Mouse (Mus musculus) adrenal gland, postnatal 36 days (tissue): ENCODE measurements around the gene Slc25a34. TPM values are rescaled to one million over a fixed set of nuclear protein-coding genes. Genes with fewer than 3 reads are reported as not detected.
A peak's percentile ranks its signal among the peaks of the same experiment; 100 is the strongest.

ENCODE experiments used
- DNase-seq, 2 experiments: peaks; one replicate each; pipeline ENCODE4 v3.0.0; 2021; ENCODE audit warnings: mixed read lengths in 1 of 2
- total RNA-seq, 2 experiments: library from RNA; stranded (reverse); gene quantifications; 2 replicates each; pipeline ENCODE4 v1.2.3; 2021

Slc25a34 gene
- total RNA-seq, 2 experiments from 2014 or later: 3.0 to 7.0 TPM

GRCm38 (mm10) chr4:141617863-141618564, 5.6 kb downstream of the Slc25a34 start:
- DNase-seq: peak in 1 of 2 experiments; percentile 61

- peak; percentile 78 to 87 for DNase-seq
Measured at GRCm38 (mm10) chr4:141617299-141617698, 6.3 kb downstream of the Slc25a34 start.

GRCm38 (mm10) chr4:141616811-141617210, 6.8 kb downstream of the Slc25a34 start:
- DNase-seq: no peak

DNA sequence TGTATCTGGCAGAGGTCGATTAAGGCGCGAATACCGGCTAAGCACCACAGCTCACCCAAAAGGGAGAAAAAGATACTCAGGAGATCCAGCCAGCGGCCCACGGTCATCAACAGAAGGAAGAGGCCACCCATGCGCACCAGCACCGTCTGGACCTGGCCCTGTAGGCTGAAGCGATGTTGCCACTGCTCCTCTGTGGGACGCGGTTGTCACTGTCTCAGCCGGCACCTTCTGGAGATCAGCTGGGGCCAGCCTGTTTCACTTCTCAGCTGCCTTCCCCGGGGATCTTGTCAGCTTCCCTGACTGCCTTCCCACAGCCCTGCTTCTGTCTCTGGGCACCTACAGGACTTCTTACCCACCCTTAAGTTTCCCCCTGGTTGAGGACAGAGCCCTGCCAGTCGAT, 8.7 kb downstream of the Slc25a34 start:
- DNase-seq: no peak

- peak in 1 of 2 experiments; percentile 55 for DNase-seq
Measured at GRCm38 (mm10) chr4:141609538-141609937, 14.1 kb downstream of the Slc25a34 start.

- DNase-seq: peak; percentile 70 to 76
Measured at GRCm38 (mm10) chr4:141605861-141606260, 17.8 kb downstream of the Slc25a34 start, which contains the start of gene Fblim1. Gene Fblim1 (minus strand): TSS chr4:141606096.

- no peak for DNase-seq
Measured at GRCm38 (mm10) chr4:141605421-141605820, 18.2 kb downstream of the Slc25a34 start.

- peak in 1 of 2 experiments; percentile 56 for DNase-seq
Measured at GRCm38 (mm10) chr4:141604493-141604892, 19.1 kb downstream of the Slc25a34 start.

GRCm38 (mm10) chr4:141603921-141604320, 19.7 kb downstream of the Slc25a34 start:
- no peak for DNase-seq

GRCm38 (mm10) chr4:141602523-141603223, 20.9 kb downstream of the Slc25a34 start:
- DNase-seq: no peak

DNA sequence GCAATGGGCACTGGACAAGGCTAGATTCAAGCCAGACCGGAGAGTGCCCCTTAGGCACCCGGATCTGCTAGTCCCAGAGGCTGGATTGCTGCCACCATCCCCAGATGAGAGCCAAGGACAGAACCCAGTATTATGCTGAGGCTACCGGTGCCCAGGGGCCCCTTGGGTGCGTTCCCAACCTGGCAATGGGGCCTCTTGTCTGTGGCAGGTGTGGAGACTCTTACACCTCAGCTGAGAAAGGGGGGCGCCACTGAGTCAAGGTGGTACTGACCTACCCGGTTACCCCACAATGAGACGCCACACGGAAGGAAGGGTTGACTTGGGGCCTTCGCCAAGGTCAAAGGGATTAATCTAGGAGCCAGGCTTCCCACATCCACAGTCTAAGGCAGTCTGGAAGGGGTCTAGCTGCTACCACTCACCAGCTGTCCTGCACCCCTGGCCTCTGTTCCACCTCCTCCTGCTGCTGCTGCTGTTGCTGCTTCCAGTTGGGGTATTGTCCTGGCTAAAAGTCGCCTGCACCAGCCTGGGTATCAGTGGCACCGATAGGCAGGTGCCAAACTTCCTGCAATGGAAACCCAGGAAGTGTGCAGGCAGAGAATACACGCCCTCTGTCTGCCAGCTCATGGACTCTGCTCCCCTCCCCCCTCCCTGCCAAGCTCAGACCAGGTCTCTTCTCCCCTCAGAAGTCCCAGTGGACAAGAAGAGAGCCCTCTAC, 22.3 kb downstream of the Slc25a34 start:
- peak in 1 of 2 experiments; percentile 42 for DNase-seq

DNA sequence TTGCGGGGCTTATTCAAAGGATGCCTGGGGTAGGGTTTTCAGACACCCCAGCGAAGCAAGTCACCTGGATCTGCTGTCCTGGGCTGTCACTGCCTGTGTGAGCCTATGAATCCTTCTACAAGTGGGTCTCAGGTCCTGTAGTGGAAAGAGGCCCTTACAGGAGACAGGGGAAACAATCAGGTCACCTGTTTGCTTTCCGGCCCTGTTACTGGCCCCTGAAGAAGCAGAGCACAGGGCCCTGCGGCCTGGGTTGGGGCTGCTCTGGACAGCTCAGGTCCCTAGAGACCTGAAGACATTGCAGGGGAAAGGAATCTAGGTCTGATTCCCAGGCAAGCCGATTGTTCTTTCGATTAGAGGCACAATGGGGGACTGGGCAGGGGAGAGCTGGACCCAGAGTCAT, 23.3 kb downstream of the Slc25a34 start:
- no peak for DNase-seq

DNA sequence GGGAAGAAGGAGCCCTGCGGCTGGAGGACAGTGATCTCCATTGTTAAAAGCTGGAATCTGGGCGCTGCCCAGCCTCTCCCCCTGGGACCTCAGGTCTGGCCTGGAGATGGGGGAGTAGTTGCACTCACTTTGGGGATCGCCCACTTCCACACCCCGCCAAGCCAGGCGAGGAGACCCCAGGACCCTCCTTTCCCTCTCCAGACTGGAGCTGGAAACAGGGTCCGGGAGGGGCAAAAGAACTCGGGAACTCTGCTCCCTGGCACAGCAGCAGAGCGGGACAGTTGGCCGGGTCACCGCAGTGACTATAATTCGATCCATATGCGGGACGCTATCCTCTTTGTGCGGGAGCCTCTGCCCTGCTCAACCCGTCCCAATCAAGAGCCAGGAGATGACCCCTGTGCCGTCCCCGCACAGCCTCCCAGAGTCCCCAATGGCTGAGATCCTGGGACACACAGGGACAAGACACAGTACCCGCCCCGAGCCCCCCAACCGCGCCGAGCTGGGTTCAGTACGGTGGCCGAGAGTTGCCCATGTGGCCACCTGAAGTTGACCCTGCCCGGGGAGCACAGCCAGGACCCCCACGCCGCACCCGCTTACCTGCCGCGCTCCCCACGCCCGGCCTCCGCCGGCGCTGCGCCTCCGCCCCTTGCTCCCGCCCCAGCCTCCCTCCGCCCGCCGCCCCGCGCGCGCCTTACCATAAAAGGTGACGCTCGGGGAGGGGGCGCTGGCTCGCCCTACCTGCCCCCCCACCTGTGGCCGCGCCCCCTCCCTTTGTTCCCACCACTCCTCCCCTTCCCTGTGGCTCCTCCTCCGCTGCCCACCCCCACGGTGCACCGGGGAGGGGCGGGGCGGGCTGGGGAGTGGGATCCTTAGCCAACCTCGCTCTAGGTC, 24.1 kb downstream of the Slc25a34 start:
- DNase-seq: peak in 1 of 2 experiments; percentile 35

- DNase-seq: no peak
Measured at GRCm38 (mm10) chr4:141598894-141599250, 24.7 kb downstream of the Slc25a34 start.

- no peak for DNase-seq
Measured at GRCm38 (mm10) chr4:141598199-141598893, 25.3 kb downstream of the Slc25a34 start.

GRCm38 (mm10) chr4:141596700-141597328, 26.8 kb downstream of the Slc25a34 start:
- no peak for DNase-seq

GRCm38 (mm10) chr4:141595605-141596268, 27.9 kb downstream of the Slc25a34 start:
- no peak for DNase-seq

- no peak for DNase-seq
Measured at GRCm38 (mm10) chr4:141595138-141595537, 28.5 kb downstream of the Slc25a34 start.

GRCm38 (mm10) chr4:141591547-141591946, 32.1 kb downstream of the Slc25a34 start:
- DNase-seq: peak; percentile 39 to 48

- no peak for DNase-seq
Measured at GRCm38 (mm10) chr4:141583919-141584318, 39.7 kb downstream of the Slc25a34 start.
